Mouse (Mus musculus) adrenal gland, postnatal 25 days (tissue): ENCODE data around the gene Emb. TPM values are rescaled to one million over a fixed set of nuclear protein-coding genes. Genes with fewer than 3 reads are reported as not detected.

Source experiments
- total RNA-seq: library from RNA; stranded (reverse); gene quantifications from 2 replicates; pipeline ENCODE4 v1.2.3, GENCODE M21; 2021

Emb gene
- total RNA-seq, 1 experiment from 2014 or later, result 134 TPM

Other genes with a start within 250 kb of the Emb start
- gene Parp8, start 183.0 kb upstream of the Emb start, total RNA-seq, result 14.2 and 14.7 TPM in 2 replicates
- gene Gm17509, start 12.5 kb downstream of the Emb start, total RNA-seq, result not detected in 2 replicates